Mouse (Mus musculus) thymus, postnatal 10 days (tissue): Measurements from ENCODE around the gene Gimap9.
A peak's percentile ranks its signal among the peaks of the same experiment; 100 is the strongest.

Source experiments
- DNase-seq, 2 experiments: peaks; one replicate each; pipeline ENCODE4 v3.0.0; 2021; ENCODE audit warnings: low spot score in 2 of 2

Gimap9 gene

GRCm38 (mm10) chr6:48675931-48676859 lies at the start of gene Gimap9:
Gene Gimap9, plus strand, starts transcription at chr6:48676129.
- peak; percentile 83 to 86 for DNase-seq

GRCm38 (mm10) chr6:48626464-48626863 lies 49.5 kb upstream of the Gimap9 start, which contains the start of gene AI854703:
Gene AI854703, plus strand, starts transcription at chr6:48626764.
- no peak for DNase-seq

GRCm38 (mm10) chr6:48626984-48627383 lies 48.9 kb upstream of the Gimap9 start:
- DNase-seq: peak in 1 of 2 experiments; percentile 39

GRCm38 (mm10) chr6:48627511-48627924 lies 48.4 kb upstream of the Gimap9 start:
- no peak for DNase-seq

GRCm38 (mm10) chr6:48628377-48628776 lies 47.6 kb upstream of the Gimap9 start:
- DNase-seq: no peak

GRCm38 (mm10) chr6:48628808-48629660 lies 46.9 kb upstream of the Gimap9 start:
- peak in 1 of 2 experiments; percentile 41 for DNase-seq

GRCm38 (mm10) chr6:48629661-48630034 lies 46.3 kb upstream of the Gimap9 start:
- DNase-seq: no peak

- DNase-seq: no peak
These were observed 45.1 kb upstream of the Gimap9 start for GRCm38 (mm10) chr6:48630831-48631230.

GRCm38 (mm10) chr6:48635105-48635504 lies 40.8 kb upstream of the Gimap9 start:
- DNase-seq: no peak

- DNase-seq: no peak
These were observed 39.4 kb upstream of the Gimap9 start for GRCm38 (mm10) chr6:48636515-48636914.

- DNase-seq: no peak
These were observed 38.0 kb upstream of the Gimap9 start for GRCm38 (mm10) chr6:48637811-48638500.

GRCm38 (mm10) chr6:48638553-48638952 lies 37.4 kb upstream of the Gimap9 start:
- DNase-seq: no peak

- no peak for DNase-seq
These were observed 34.5 kb upstream of the Gimap9 start for GRCm38 (mm10) chr6:48641391-48641790.

GRCm38 (mm10) chr6:48642764-48643292 lies 33.1 kb upstream of the Gimap9 start:
- DNase-seq: peak in 1 of 2 experiments; percentile 60

GRCm38 (mm10) chr6:48645660-48646308 lies 30.1 kb upstream of the Gimap9 start:
- peak; percentile 56 to 81 for DNase-seq

GRCm38 (mm10) chr6:48646309-48646690 lies 29.6 kb upstream of the Gimap9 start:
- no peak for DNase-seq

GRCm38 (mm10) chr6:48646995-48647394 lies 28.9 kb upstream of the Gimap9 start, which contains the start of gene Gimap8:
Gene Gimap8, plus strand, starts transcription at chr6:48647234.
- peak; percentile 84 to 85 for DNase-seq

GRCm38 (mm10) chr6:48647611-48648010 lies 28.3 kb upstream of the Gimap9 start:
- DNase-seq: no peak

GRCm38 (mm10) chr6:48648779-48649178 lies 27.1 kb upstream of the Gimap9 start:
- no peak for DNase-seq

GRCm38 (mm10) chr6:48650041-48650440 lies 25.9 kb upstream of the Gimap9 start:
- DNase-seq: no peak

- no peak for DNase-seq
These were observed 17.2 kb upstream of the Gimap9 start for GRCm38 (mm10) chr6:48658721-48659120.
